Mouse (Mus musculus) granulocyte monocyte progenitor cell, adult 5-6 weeks (primary cell): ENCODE results near the gene Raet1e. TPM values are rescaled to one million over a fixed set of nuclear protein-coding genes. Genes with fewer than 3 reads are reported as not detected.
A peak's percentile ranks its signal among the peaks of the same experiment; 100 is the strongest.
"Not testable (repeated sequence)": the region's sequence is repeated elsewhere in the genome, so short reads cannot be mapped to it uniquely, and the experiment has no call there.

ENCODE experiments used
- ATAC-seq: replicated peaks from 2 replicates; pipeline ENCODE4 v1.8.0; 2016; ENCODE audit warnings: mild to moderate bottlenecking, moderate TSS enrichment, inconsistent platforms; ENCODE audit not compliant: poor library complexity, severe bottlenecking
- total RNA-seq, 2 experiments: library from RNA; stranded (forward) in 1 of 2; stranded (reverse) in 1 of 2; fragments of 200-712, 200-1000 nt in 1 of 2; fragments of >200 nt in 1 of 2; fragmentation: Nextera tagmentation in 1 of 2; gene quantifications; 2 replicates each; pipeline ENCODE4 v1.2.3; 2014 to 2017

The Raet1e gene
- total RNA-seq, 2 experiments from 2014 or later, result 0.97 to 1.5 TPM

- ATAC-seq, result peak; percentile 93
Measured at GRCm38 (mm10) chr10:22353548-22354195, 195.3 kb downstream of the Raet1e start.

- peak; percentile 88 for ATAC-seq
Measured at GRCm38 (mm10) chr10:22354196-22354574, 195.8 kb downstream of the Raet1e start.

- ATAC-seq, result 0 out of 2 replicates have a peak, but pooled peaks have one; percentile 19
Measured at GRCm38 (mm10) chr10:22357373-22357772, 199.0 kb downstream of the Raet1e start.

GRCm38 (mm10) chr10:22360252-22360651, 201.9 kb downstream of the Raet1e start, which contains the start of gene Raet1d:
Gene Raet1d (plus strand): TSS chr10:22360552.
- not testable (repeated sequence) for ATAC-seq

GRCm38 (mm10) chr10:22360957-22361356, 202.6 kb downstream of the Raet1e start:
- ATAC-seq, result peak; percentile 65

- peak; percentile 62 for ATAC-seq
Measured at GRCm38 (mm10) chr10:22361415-22362352, 203.3 kb downstream of the Raet1e start.

GRCm38 (mm10) chr10:22362466-22362865, 204.1 kb downstream of the Raet1e start:
- ATAC-seq, result peak; percentile 50

GRCm38 (mm10) chr10:22364915-22365314, 206.5 kb downstream of the Raet1e start:
- ATAC-seq, result not testable (repeated sequence)

- not testable (repeated sequence) for ATAC-seq
Measured at GRCm38 (mm10) chr10:22381226-22381625, 222.9 kb downstream of the Raet1e start.

- ATAC-seq, result not testable (repeated sequence)
Measured at GRCm38 (mm10) chr10:22390146-22390545, 231.8 kb downstream of the Raet1e start.

- ATAC-seq, result not testable (repeated sequence)
Measured at GRCm38 (mm10) chr10:22391616-22392015, 233.2 kb downstream of the Raet1e start.

GRCm38 (mm10) chr10:22393028-22393824, 234.9 kb downstream of the Raet1e start:
- peak; percentile 93 for ATAC-seq

GRCm38 (mm10) chr10:22396680-22397079, 238.3 kb downstream of the Raet1e start:
- ATAC-seq, result not testable (repeated sequence)

GRCm38 (mm10) chr10:22402225-22402917, 244.0 kb downstream of the Raet1e start:
- peak; percentile 93 for ATAC-seq

GRCm38 (mm10) chr10:22413702-22414494, 255.5 kb downstream of the Raet1e start:
- peak; percentile 83 for ATAC-seq
